In the genomic region with DNA sequence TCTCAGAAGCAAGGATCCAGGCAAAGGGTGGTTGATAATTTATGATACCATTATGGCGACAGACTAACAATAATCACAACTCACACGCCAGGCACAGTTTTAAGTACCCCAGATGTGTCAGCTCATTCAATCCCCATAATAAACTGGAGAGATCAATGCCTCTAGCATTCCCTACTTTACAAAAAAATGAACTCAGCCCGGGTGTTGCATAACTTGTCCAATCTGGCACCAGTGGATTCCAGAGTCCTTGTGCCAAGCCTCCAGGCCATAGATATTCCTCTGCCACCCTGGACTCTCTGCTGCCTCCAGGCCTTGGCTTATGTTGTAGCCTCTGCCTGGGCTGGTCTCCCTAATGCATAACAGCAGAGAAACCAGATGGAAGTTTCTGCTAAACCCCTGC, we compare ENCODE assay signal across 23 mouse cellular contexts.
DNase-seq lines count a peak whose midpoint lies in the region; TF ChIP-seq lines count a peak whose summit lies in the region.
"Had no signal": no experiment of that assay in that cellular context is flagged by ENCODE, and none has a peak within 500 bp of the region (broad histone marks: within the 10 kb centered on the region; RNA-seq: fewer than 3 reads in every experiment).

No protein-coding gene starts in this region.

- no peak overlapping the region for H3K9ac ChIP-seq in liver, adult 2 months (ENCODE audit: low read depth, low read length)
- H3K9ac ChIP-seq: forebrain, embryonic 13.5 days; heart, embryonic 13.5 days; hindbrain, embryonic 14.5 days; liver, embryonic 12.5 days; lung, embryonic 15.5 days; midbrain, embryonic 15.5 days had no signal

- H3K4me3 ChIP-seq in liver, adult 2 months (ENCODE audit: insufficient read depth, low read depth, low read length): no peak overlapping the region
- H3K4me3 ChIP-seq: embryonic facial prominence, embryonic 10.5 days; forebrain, embryonic 13.5 days; heart, embryonic 13.5 days; limb, embryonic 10.5 days; liver, embryonic 12.5 days; lung, embryonic 15.5 days; megakaryocyte, embryonic 14.5 days; midbrain, embryonic 15.5 days had no signal

- TF ChIP-seq POLR2A in liver, adult 2 months (IDR thresholded peaks at IDR 0.05; ENCODE audit: extremely low read depth, insufficient read depth, low read length): no peak

- no peak for TF ChIP-seq CTCF in liver, adult 2 months (IDR thresholded peaks at IDR 0.05; ENCODE audit: low read depth, low read length)

- no peaks in the 10 kb centered on the region for H3K79me2 ChIP-seq in liver, adult 2 months (ENCODE audit: control insufficient read depth, insufficient read depth, low read length)

- DNase-seq in adrenal gland, adult (ENCODE audit: inconsistent age in 2 of 2, low spot score in 1 of 2): peak; percentile 4 to 61
- DNase-seq in adrenal gland, adult 18-20 months (ENCODE audit: low spot score in 2 of 2): no peak
- peak; percentile 7 for DNase-seq in liver, adult 2 months (ENCODE audit: extremely low read depth, low read depth, low spot score)
- DNase-seq in liver: no peak
- peak; percentile 6 for DNase-seq in adrenal gland, postnatal 25 days
- DNase-seq in gonadal fat pad, adult 2 months (ENCODE audit: low read depth): peak; percentile 68
- DNase-seq in right cerebral cortex, adult 2 months (ENCODE audit: low spot score in 2 of 2): no peak
- no peak for DNase-seq in layer of hippocampus, adult 8-10 months (ENCODE audit: low spot score in 2 of 2)
- DNase-seq: heart, adult 18-20 months; kidney, adult 8-10 months; kidney, postnatal 25 days; retina, postnatal 1 day; thymus, postnatal 25 days had no signal

- no peaks in the 10 kb centered on the region for H3K4me1 ChIP-seq in liver, adult 2 months (ENCODE audit: control insufficient read depth, insufficient read depth, low read length)
- H3K4me1 ChIP-seq: heart, embryonic 13.5 days; limb, embryonic 10.5 days; liver, embryonic 12.5 days; lung, embryonic 15.5 days; megakaryocyte, embryonic 14.5 days had no signal

- 73% methylated on average over 3 of the region's 3 CpGs for WGBS in liver, adult 2 months

- H3K27ac ChIP-seq in liver, adult 2 months (replicated peaks; ENCODE audit: insufficient read depth, low read depth, low read length): no peak overlapping the region
- H3K27ac ChIP-seq: embryonic facial prominence, embryonic 10.5 days; forebrain, embryonic 13.5 days; heart, embryonic 13.5 days; hindbrain, embryonic 14.5 days; limb, embryonic 10.5 days; liver, embryonic 12.5 days; lung, embryonic 15.5 days; midbrain, embryonic 15.5 days had no signal

- H3K27me3 ChIP-seq in liver, adult 2 months (ENCODE audit: control insufficient read depth, insufficient read depth, low read length): no peaks in the 10 kb centered on the region
- H3K27me3 ChIP-seq: forebrain, embryonic 13.5 days; heart, embryonic 13.5 days; liver, embryonic 12.5 days; lung, embryonic 15.5 days; megakaryocyte, embryonic 14.5 days; midbrain, embryonic 15.5 days; Patski had no signal

- no peaks in the 10 kb centered on the region for H3K36me3 ChIP-seq in liver, adult 2 months (ENCODE audit: control insufficient read depth, insufficient read depth, low read length)
- H3K36me3 ChIP-seq: embryonic facial prominence, embryonic 10.5 days; heart, embryonic 13.5 days; limb, embryonic 10.5 days; liver, embryonic 12.5 days; lung, embryonic 15.5 days; midbrain, embryonic 15.5 days had no signal

Comparison
In these comparisons a context has a peak if more than half of its experiments do, and no peak if none do; other contexts are left out.
1. DNase-seq: peak in adrenal gland, adult (2 of 2), liver, adult 2 months (single experiment), adrenal gland, postnatal 25 days (single experiment) and gonadal fat pad, adult 2 months (single experiment); none in adrenal gland, adult 18-20 months (0 of 2), liver (single experiment), right cerebral cortex, adult 2 months (0 of 2) and layer of hippocampus, adult 8-10 months (0 of 2).